Mouse (Mus musculus): Measurements from ENCODE around the gene Dpyd. TPM values are rescaled to one million over a fixed set of nuclear protein-coding genes. Genes with fewer than 3 reads are reported as not detected.
A peak's percentile ranks its signal among the peaks of the same experiment; 100 is the strongest.

Gene Dpyd
- 12.1 and 24.9 TPM in 2 replicates for polyA plus RNA-seq (2012; rRNA removed)

DNA sequence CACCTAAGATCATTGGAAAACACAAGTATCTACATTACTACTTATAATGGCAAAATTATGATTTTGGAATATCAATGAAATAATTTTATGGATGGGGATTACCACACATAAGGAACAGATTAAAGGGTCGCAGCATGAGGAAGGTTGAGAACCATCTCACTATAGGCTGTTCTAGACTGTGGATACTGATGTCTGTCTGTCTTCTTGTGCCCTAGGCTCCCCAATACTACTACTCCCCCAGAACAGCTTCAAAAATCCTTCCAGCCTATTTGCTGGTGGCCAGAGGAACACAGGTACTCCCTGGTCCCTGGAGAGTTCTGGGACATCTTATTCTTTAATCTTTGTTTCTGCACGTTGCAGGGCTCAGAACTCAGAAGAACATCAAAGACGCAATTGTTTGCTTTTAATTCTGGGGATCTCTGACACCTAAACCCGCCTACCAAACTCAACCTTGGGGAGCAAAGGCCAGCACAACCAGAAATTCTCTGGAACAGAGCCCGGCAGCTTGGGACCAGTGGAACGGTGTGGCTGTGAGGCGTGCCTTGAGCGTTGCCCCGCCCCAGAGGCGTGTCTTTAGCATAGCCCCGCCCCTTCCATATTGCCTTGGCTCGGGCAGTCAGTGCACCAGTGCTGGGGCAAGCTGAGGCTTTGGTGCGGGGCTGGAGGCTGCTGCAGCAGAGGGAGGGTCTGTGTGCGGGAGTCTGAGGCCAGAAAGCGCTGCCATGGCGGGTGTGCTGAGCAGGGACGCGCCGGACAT is at the start of gene Dpyd:
TSS of gene Dpyd (plus strand) at position 576 of the 757 bp plus-strand sequence.
- DNase-seq (ENCODE audit: low read depth, low spot score), result peak; percentile 78
- WGBS, result 7% methylated on average over 18 of the region's 19 CpGs

DNA sequence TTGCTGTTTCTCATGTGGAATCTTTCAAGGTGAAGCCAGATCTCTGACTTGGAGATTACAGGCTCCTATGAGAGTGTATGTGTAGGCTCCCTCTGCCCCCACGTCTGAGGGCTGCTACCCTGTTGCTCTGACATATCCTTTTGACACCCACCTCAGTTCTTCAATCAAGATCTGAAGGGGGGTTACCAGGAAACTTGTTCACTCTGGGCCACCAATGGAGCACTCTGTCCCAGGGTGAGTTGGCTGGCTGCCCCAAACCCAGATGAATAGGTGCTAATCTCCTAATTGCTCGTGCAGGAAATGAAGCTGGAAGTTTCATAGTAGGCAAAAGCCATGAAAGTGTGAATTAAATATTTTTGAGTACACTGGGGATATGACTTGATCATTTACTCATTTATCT is 24.3 kb upstream of the Dpyd start:
- DNase-seq (ENCODE audit: low read depth, low spot score), result no peak
- 33% methylated on average over 2 of the region's 2 CpGs for WGBS

DNA sequence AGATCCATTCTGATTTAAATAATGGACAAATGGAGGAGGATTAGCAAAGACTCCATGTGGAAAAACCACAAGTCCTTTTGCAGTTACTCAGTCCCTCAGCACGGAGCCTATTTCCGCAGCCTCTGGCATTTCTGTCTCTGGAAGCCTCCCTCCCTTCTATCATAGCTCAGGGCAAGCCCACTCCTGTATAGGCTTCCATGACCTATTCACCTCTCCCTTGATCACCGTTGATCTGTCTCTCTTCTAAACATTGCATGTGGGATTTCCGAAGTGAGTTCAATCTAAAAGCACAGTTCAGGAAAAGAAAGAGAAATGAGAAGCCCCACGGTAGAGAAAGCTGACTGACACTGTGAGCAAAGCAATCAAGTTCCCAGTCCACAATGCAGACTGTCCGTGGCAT is 20.2 kb upstream of the Dpyd start:
- no peak for DNase-seq (ENCODE audit: low read depth, low spot score)
- WGBS, result 60% methylated on average over 6 of the region's 6 CpGs

DNA sequence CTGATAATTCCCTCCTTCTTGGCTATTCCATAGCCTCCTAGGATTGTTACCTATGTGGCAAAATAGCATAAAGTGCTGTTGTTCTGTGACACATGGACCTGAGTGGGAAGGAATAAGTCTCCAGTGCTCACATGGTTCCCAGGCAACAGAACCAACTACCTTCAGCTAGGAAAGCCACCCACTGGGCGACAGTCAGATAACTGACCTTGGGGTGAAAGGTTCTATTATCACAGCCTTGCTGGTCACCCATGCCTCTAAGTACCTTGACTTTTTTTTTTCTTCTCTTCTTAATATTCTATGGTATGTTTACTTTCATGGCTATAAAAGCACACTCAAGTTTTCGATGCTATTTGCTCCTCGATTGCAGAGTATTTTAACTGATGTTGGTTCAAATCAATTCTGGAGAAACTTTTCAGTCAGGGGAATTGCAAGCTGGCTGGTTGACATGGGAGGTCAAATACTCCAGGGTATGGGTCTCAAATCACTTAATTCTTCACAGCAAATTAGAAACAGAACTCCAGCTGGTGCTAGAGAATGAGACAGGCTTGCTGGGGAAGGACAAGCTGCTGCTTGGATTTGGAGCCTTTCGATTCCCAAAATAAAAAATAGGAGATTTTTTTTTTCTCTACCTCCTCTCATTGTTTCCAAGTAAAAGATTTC is 14.2 kb upstream of the Dpyd start:
- WGBS, result 37% methylated on average over 4 of the region's 4 CpGs
- DNase-seq (ENCODE audit: low read depth, low spot score), result no peak

DNA sequence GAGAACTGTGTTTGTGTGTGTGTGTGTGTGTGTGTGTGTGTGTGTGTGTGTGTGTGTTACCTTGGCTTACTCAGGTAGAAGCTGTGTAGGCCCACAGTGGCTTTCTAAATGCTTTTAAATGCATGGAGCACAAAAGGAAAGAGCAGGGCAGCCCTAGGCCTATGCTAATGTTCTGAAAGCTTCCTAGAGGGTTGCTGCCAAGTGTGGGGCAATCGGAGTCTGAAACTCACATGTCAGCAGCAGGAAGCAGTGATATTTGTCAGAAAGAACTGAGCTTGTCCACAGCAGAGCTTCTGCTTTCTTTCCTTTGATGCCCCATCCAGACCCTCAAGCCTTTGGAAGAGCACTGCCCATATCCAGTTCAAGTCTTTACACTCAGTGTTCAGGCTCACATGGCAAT is 4.3 kb upstream of the Dpyd start:
- no peak for DNase-seq (ENCODE audit: low read depth, low spot score)

GRCm38 (mm10) chr3:118559936-118560335 is 2.0 kb upstream of the Dpyd start:
- no peak for DNase-seq (ENCODE audit: low read depth, low spot score)

More for the DNA sequence above, 4.3 kb upstream of the Dpyd start:
- WGBS, result 69% methylated on average over 1 of the region's 1 CpGs

DNA sequence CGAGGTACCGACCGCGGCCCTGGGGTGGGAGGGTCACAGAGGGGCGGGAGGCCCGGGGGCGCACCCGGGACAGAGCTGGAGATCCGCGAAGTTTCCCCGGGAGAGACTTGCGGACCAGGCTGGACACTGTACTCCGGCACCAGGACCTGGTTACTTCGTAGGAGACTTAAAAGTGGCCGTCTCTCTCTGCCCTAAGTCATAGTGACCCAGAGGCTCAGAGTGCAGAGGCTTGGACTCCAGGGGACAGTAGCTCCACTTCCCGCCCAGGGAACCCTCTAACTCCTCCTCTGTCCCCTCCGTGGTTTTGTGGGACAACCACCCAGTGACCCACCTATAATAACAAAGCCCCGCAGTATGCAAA is 362 bp downstream of the Dpyd start:
- no peak for DNase-seq (ENCODE audit: low read depth, low spot score)
- 1% methylated on average over 18 of the region's 18 CpGs for WGBS

More at GRCm38 (mm10) chr3:118559936-118560335, 2.0 kb upstream of the Dpyd start:
- WGBS, result 73% methylated on average over 2 of the region's 2 CpGs

- WGBS, result 23% methylated on average over 5 of the region's 5 CpGs
These were observed 4.8 kb downstream of the Dpyd start for GRCm38 (mm10) chr3:118566779-118567178.

DNA sequence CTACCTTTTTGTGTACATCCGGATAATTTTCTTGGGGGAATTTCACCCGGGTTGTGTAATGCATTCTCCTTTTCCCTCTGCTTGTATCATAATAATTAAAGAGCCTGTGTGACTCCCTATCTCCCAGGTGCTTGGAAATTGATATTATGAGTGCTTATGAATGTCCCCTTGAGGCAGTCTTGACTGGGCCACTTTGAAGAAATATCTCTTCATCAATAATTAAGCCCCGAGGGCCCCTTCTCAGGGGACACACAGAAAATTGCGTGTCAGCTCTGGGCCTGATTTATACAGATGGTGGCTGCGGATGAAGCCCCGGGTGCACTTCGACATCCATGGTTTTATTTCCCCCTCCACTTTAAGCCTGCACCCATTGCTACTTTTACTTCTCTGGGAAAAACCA is 8.3 kb downstream of the Dpyd start:
- WGBS, result 93% methylated on average over 7 of the region's 7 CpGs
- DNase-seq (ENCODE audit: low read depth, low spot score), result no peak

More at GRCm38 (mm10) chr3:118566779-118567178, 4.8 kb downstream of the Dpyd start:
- peak; percentile 53 for DNase-seq (ENCODE audit: low read depth, low spot score)

DNA sequence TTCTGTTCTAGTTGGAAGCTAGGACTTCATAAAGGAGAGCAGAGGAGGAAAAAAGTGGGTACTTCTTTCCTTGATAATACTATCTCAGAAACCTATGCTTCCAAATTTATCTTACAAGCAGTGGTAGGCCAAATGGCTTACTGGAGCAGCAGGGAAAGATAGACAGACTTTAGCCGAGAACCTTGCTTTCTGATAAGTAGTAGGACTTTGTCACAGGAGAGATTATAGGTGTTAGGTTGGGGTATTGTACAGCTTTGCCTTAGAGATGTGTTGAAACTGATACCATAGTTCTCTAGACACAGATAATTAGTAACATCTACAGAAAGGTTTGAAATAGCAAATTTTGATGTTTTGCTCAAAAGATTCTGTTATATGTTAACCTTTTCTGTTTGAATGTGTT is 28.6 kb downstream of the Dpyd start:
- no peak for DNase-seq (ENCODE audit: low read depth, low spot score)
- WGBS, result 63% methylated on average over 1 of the region's 1 CpGs

- 33% methylated on average over 4 of the region's 4 CpGs for WGBS
These were observed 32.9 kb downstream of the Dpyd start for GRCm38 (mm10) chr3:118594864-118595263.

DNA sequence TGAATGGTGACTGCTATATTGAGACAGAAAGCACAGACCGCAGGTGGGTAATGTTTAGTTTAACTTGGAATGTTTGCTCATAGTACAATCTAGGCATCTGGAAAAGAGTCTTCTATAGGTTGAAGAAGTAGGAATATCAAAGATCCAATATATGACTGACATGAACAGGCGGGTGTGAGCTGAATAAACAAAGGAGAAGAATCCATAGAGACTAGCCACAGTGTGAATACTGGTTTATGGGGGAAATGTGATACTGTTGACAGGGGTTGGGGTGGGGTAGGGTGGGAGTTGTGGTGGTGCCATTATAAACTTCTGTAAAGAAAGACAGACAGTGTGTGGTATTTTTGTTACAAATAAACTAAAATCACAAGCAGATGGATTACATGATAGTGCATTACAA is 33.8 kb downstream of the Dpyd start:
- WGBS, result 22% methylated on average over 2 of the region's 2 CpGs
- DNase-seq (ENCODE audit: low read depth, low spot score), result no peak

More at GRCm38 (mm10) chr3:118594864-118595263, 32.9 kb downstream of the Dpyd start:
- no peak for DNase-seq (ENCODE audit: low read depth, low spot score)

DNA sequence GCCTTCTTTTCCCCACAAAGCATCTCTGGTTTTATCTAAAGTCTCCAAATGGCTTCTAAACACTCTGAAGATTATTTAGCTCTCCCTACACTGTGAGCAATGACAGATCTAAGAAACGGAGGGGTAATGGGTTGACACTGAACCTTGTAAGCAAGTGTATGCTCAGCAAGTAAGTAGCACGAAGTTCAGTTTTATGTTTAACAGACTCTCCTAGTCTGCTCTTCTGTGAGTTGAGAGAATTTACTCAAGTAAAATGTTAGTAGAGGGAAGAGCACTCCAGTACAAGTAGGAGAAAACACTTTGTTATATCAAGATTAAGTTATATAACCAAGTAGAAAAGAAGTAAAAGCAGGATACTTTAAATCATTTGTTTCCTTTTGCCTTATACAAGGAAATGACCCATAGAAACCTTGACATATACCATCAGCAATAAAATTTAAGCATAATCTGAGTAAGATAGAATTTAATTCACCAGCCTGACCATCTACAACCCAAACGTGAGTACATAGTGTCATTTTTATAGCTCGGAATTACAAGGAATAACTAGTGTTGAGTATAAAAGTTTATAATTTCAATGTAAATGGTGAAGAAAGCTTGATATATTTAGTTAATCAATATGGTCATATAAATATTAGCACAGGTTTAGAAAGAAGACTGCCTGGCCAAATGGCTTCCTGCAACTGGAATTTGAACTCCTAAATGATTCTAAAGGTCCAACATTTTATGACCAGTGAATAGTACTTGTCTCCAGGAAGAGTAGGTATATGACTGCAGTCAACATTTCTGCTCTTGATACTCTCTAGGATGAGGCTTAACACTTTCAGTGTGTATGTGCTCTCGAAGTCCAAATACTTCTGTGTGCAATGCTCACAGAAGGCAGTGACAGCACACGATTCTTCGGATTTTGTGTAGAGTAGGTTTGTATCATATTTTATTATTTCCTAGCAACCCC is 40.0 kb downstream of the Dpyd start:
- DNase-seq (ENCODE audit: low read depth, low spot score), result peak; percentile 31
- 30% methylated on average over 7 of the region's 7 CpGs for WGBS

- 84% methylated on average over 4 of the region's 4 CpGs for WGBS
These were observed 46.8 kb downstream of the Dpyd start for GRCm38 (mm10) chr3:118608708-118609107.

GRCm38 (mm10) chr3:118626455-118627375 is 64.8 kb downstream of the Dpyd start:
- 82% methylated on average over 9 of the region's 9 CpGs for WGBS
- no peak for DNase-seq (ENCODE audit: low read depth, low spot score)

More at GRCm38 (mm10) chr3:118608708-118609107, 46.8 kb downstream of the Dpyd start:
- DNase-seq (ENCODE audit: low read depth, low spot score), result no peak

DNA sequence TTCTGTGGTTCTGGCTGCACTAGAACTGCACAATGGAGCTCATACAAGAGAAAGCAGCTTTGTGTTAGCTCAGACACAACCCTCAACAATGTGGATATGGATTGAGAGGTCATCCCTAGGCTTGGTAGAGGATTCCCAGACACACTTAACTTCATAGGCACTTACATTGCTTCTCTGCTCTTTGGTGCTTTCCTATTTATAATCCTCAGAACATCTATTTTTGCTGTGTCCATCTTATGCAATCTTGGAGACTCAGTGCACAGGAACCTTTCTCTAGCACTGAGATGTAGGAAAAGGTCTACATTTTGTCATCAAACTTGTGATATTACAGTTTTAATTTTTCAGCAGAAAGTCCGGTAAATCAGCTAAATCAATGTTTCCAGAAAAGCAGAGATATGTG is 67.8 kb downstream of the Dpyd start:
- WGBS, result 96% methylated on average over 1 of the region's 1 CpGs
- no peak for DNase-seq (ENCODE audit: low read depth, low spot score)

DNA sequence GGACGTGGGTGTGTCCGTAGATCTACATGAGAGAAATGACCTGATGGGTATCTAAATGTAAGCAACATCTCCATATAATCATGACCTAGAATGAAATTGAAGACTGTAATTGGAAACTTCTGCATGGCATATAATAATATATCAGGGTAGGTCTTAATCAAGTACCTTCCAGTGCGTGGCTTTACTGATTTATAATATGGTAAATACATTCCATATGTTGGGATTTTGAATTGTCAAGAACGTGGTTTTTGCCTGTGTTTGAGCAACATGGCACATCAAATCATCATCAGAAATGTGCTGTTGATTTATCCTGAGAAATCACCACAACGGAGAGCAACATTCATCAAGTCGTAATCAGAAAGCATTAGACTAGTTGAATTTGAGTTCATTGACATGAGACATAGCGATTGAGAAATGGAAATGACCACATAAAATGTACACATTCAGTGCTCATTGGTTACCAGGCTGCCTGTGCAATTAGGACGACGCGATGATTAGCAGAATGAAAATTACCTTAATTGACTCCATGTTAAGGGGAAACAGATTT is 84.2 kb downstream of the Dpyd start:
- 91% methylated on average over 10 of the region's 10 CpGs for WGBS
- DNase-seq (ENCODE audit: low read depth, low spot score), result no peak

GRCm38 (mm10) chr3:118663987-118664692 is 102.2 kb downstream of the Dpyd start:
- no peak for DNase-seq (ENCODE audit: low read depth, low spot score)
- WGBS, result 66% methylated on average over 5 of the region's 5 CpGs

All from large intestine, adult 2 months (tissue).